Mouse (Mus musculus) G1E (cell line): ENCODE data around the gene Mphosph9. TPM values are rescaled to one million over a fixed set of nuclear protein-coding genes. Genes with fewer than 3 reads are reported as not detected.
A peak's percentile ranks its signal among the peaks of the same experiment; 100 is the strongest.

Experiments
- ATAC-seq: 2 replicates; pipeline ENCODE4 v1.8.0; 2016; ENCODE audit warnings: mild to moderate bottlenecking; ENCODE audit not compliant: insufficient number of reproducible peaks, poor library complexity, low FRiP score, severe bottlenecking; ENCODE audit errors: extremely low read depth
- DNase-seq: peaks from one replicate; pipeline ENCODE4 v3.0.0; 2012; ENCODE audit warnings: low spot score
- H3K27me3 ChIP-seq: 2 replicates; pipeline ENCODE4 v1.6.1; 2012; ENCODE audit warnings: mild to moderate bottlenecking, low read length, inconsistent platforms; ENCODE audit not compliant: insufficient read depth
- H3K36me3 ChIP-seq: replicated peaks from 2 replicates; pipeline ENCODE3; 2012; ENCODE audit warnings: mild to moderate bottlenecking, inconsistent platforms
- H3K4me1 ChIP-seq: 2 replicates; pipeline ENCODE4 v1.6.1; 2012; ENCODE audit warnings: low read depth, low read length, inconsistent platforms, mixed read lengths; ENCODE audit not compliant: insufficient read depth
- H3K4me3 ChIP-seq: 2 replicates; pipeline ENCODE4 v1.5.1; 2012; ENCODE audit warnings: low read depth, mild to moderate bottlenecking, inconsistent platforms, low read length, moderate library complexity, mixed read lengths
- H3K9me3 ChIP-seq: replicated peaks from 2 replicates; pipeline ENCODE4 v1.6.1; 2012; ENCODE audit warnings: inconsistent platforms
- CTCF ChIP-seq: IDR thresholded peaks from 2 replicates; pipeline ENCODE4 v1.5.1; 2012; ENCODE audit warnings: low read depth, low read length, inconsistent platforms, mixed read lengths
- GATA1 ChIP-seq: IDR thresholded peaks from 2 replicates; pipeline ENCODE4 v1.6.1; 2012; ENCODE audit warnings: borderline replicate concordance, low read length, inconsistent platforms, mixed read lengths
- GATA2 ChIP-seq: IDR thresholded peaks from 2 replicates; pipeline ENCODE4 v1.6.1; 2012; ENCODE audit warnings: low read depth, low read length, inconsistent platforms, borderline replicate concordance
- POLR2AphosphoS5 ChIP-seq: IDR thresholded peaks from 2 replicates; pipeline ENCODE4 v1.6.1; 2012; ENCODE audit warnings: low read depth, low read length, inconsistent platforms; ENCODE audit not compliant: insufficient replicate concordance
- TAL1 ChIP-seq: conservative IDR thresholded peaks from 2 replicates; pipeline ENCODE4 v1.6.1; 2012; ENCODE audit warnings: low read depth, low read length, inconsistent platforms, mixed read lengths
- polyA plus RNA-seq: library from polyadenylated mRNA; stranded (reverse); fragments of >175 nt; gene quantifications from 2 replicates; pipeline ENCODE4 v1.2.3, GENCODE M21; 2012
- total RNA-seq, 2 experiments: library from RNA; stranded (forward) in 1 of 2; stranded (reverse) in 1 of 2; fragments of 200-1000 nt in 1 of 2; fragments of >200 nt in 1 of 2; fragmentation: Nextera tagmentation in 1 of 2; gene quantifications; 2 replicates each; pipeline ENCODE4 v1.2.3; 2014 to 2017

The Mphosph9 gene
- 16.8 and 24.2 TPM in 2 replicates for total RNA-seq (2014; fragmentation: Nextera tagmentation)
- 22.8 and 23.2 TPM in 2 replicates for total RNA-seq (2017)
- polyA plus RNA-seq = 2.0 and 2.4 TPM in 2 replicates

DNA sequence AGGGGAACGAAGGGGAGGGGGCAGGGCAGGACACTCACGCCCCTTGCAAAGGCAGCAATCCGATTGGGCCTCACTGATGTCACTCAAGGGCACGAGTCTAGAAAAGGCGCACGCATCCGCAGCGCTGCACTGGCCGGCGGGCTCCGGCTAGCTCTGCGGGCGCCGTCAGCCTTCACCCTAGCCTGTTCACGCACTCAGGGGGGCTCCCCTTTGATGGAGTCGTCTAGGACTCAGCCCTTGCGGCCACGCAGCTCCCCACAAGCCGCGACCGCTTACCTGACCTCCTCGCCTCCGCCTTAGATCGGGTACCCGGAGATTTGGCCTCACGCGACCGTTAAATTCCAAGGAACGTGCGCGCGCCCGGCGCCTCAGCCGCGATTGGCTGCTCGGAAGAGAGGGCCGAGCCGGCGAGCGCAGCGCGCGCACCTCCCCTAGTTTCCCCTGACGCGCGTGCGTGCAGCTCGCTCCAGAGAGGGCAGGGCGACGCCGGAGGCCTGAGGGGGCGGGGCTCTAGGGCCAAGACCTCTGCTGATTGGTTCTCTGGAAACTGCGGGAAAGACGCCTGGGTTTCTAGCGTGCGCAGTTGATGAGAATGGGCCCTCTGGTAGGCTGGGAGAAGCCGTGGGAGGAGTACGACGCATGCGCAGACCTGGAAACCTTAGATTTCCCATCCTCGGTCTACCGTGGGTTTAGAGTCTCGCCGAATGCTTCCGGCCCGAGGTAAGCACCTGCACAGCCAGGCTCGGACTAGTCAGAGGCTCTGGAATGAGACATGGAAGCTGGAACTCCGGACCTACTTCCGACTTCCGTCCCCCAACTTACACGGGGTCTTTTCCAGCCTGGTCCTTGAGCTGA lies at the start of gene Mphosph9, which contains the start of gene 2810006K23Rik:
TSS of gene Mphosph9 (minus strand) at position 463 of the 855 bp plus-strand sequence.
TSS of gene 2810006K23Rik (plus strand) at position 580 of the 855 bp plus-strand sequence.
- peak within 1 kb of the TSS; percentile 85 for H3K4me3 ChIP-seq
- H3K4me1 ChIP-seq = peaks cover 39% of the 10 kb centered on the region
- peak; percentile 99 for DNase-seq
- H3K36me3 ChIP-seq = peaks cover 41% of the 10 kb centered on the region
- H3K27me3 ChIP-seq = no peaks in the 10 kb centered on the region
- ATAC-seq = peak; percentile 95
- TF ChIP-seq GATA2 (no peak), GATA1 (no peak), POLR2AphosphoS5 (no peak; the same call in 1 of the 2 replicates), CTCF (no peak), TAL1 (no peak)
- H3K9me3 ChIP-seq = no peaks in the 10 kb centered on the region

DNA sequence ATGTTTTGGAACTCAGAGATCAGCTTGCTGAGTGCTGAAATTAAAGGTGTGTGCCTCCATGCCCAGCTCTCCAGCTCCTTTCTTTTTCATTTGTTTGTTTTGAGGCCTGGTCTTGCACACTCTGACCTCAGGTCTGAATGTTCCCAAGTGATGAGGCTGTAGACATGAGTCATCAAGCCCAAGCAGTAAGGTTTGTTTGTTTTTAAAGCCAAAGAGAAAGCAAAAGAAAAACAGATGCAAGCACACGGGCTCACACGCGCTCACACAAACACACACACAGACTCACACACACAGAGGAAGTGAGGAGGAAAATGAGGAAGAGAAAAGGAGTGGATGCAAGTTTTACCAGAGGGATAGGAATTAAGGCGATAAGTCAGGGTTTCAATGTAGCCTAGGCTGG lies 49.4 kb upstream of the Mphosph9 start:
- no peak for ATAC-seq
- Histone ChIP-seq H3K27me3 (no peaks in the 10 kb centered on the region), H3K36me3 (peaks cover 94% of the 10 kb centered on the region), H3K4me3 (no peak overlapping the region), H3K4me1 (no peaks in the 10 kb centered on the region; the same call in 1 of the 2 replicates), H3K9me3 (no peaks in the 10 kb centered on the region)
- no peak for DNase-seq
- no peak for TF ChIP-seq GATA1
- TF ChIP-seq POLR2AphosphoS5 = no peak
- no peak for TF ChIP-seq CTCF
- TF ChIP-seq TAL1 = no peak
- no peak for TF ChIP-seq GATA2

DNA sequence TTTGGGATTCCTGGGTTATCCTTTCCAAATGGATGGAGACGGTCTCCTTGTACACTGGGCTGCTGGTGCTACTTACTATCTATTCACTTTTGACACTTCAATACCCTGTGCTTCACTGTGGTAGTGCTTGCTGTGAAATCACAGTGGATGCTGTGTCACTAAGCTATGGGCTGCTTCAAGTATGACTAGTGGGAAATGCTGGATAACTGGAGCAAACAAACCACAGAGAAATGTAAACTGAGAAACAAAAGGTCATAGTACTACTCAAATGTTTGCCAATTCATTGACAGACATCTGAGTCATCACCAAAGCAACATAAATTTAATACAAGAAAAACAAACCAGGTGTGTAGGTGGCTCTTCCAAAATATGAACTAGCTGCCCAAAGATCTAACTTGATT lies 48.6 kb upstream of the Mphosph9 start:
- no peak for TF ChIP-seq GATA1
- TF ChIP-seq GATA2 = no peak
- TF ChIP-seq CTCF = no peak
- TF ChIP-seq POLR2AphosphoS5 = no peak
- TF ChIP-seq TAL1 = no peak
- Histone ChIP-seq H3K9me3 (no peaks in the 10 kb centered on the region), H3K4me3 (no peak overlapping the region), H3K27me3 (no peaks in the 10 kb centered on the region), H3K4me1 (no peaks in the 10 kb centered on the region; the same call in 1 of the 2 replicates), H3K36me3 (peaks cover 94% of the 10 kb centered on the region)
- ATAC-seq (no peak), DNase-seq (no peak)

DNA sequence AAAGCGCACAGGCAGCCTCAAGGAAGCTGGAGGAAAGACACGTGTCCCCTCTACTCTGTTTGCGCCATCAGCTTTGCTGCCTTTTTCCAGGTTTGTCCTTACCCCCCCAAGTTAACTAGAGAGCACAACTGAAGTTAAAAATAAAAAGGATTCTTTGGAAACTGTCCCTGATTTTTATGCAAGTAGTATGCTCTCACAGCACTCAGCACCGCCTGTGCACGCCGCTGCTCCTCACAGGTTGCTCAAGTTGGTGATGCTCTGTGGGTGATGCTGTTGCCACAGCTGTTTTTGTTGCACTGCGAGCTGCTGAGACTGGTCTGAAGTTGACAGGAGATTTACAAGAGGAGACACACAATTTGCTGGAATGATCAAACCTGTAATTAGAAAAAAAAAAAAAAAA lies 46.5 kb upstream of the Mphosph9 start:
- Histone ChIP-seq H3K9me3 (no peaks in the 10 kb centered on the region), H3K4me3 (no peak overlapping the region), H3K4me1 (peaks cover 2% of the 10 kb centered on the region; the same call in 1 of the 2 replicates), H3K36me3 (peaks cover 93% of the 10 kb centered on the region), H3K27me3 (no peaks in the 10 kb centered on the region)
- TF ChIP-seq GATA1 = no peak
- no peak for TF ChIP-seq GATA2
- no peak for TF ChIP-seq POLR2AphosphoS5
- no peak for TF ChIP-seq TAL1
- TF ChIP-seq CTCF = no peak
- no peak for DNase-seq
- ATAC-seq = no peak

DNA sequence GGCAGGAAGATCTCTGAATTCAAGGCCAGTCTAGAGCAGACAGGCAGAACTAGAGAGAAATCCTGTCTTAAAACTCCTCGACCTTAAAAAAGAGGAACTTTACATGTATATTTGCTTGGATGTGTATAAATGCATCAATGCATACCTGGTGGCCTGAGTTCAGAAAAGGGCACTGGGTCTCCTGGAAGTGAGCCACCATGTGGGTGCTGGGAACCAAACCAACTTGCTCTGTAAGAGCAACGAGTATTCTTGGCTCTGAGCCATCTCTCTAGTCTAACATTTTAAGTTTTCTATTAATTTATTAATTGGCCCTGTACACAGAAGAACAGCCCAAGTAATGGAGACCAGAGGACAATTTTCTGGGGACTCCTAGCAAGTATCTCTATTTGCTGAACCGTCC lies 38.9 kb upstream of the Mphosph9 start:
- Histone ChIP-seq H3K27me3 (no peaks in the 10 kb centered on the region), H3K4me3 (no peak overlapping the region), H3K36me3 (peaks cover 44% of the 10 kb centered on the region), H3K9me3 (no peaks in the 10 kb centered on the region), H3K4me1 (peaks cover 3% of the 10 kb centered on the region; the same call in 1 of the 2 replicates)
- ATAC-seq (no peak), DNase-seq (no peak)
- no peak for TF ChIP-seq POLR2AphosphoS5
- no peak for TF ChIP-seq GATA1
- TF ChIP-seq CTCF = no peak
- no peak for TF ChIP-seq TAL1
- no peak for TF ChIP-seq GATA2

DNA sequence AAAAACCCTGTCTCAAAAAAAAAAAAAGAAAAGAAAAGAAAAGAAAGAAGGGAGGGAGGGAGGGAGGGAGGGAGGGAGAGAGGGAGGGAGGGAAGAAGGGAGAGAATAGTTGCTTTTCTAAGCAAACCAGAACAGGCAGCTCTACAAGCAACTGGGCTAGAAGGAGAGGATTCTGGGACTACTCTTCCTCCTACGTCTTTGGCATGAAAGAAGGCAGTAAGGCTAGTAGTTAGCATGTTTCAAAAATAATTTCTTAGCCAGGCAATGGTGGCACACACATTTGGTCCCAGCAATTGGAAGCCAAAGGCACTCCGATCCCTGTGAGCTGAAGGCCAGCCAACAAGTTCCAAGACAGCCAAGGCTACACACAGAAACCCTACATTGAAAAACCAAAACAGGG lies 38.0 kb upstream of the Mphosph9 start:
- H3K36me3 ChIP-seq = peaks cover 34% of the 10 kb centered on the region
- no peak for TF ChIP-seq POLR2AphosphoS5
- peaks cover 3% of the 10 kb centered on the region; the same call in 1 of the 2 replicates for H3K4me1 ChIP-seq
- no peaks in the 10 kb centered on the region for H3K9me3 ChIP-seq
- no peaks in the 10 kb centered on the region for H3K27me3 ChIP-seq
- ATAC-seq = no peak
- H3K4me3 ChIP-seq = no peak overlapping the region
- DNase-seq = no peak
